Mouse (Mus musculus): Measurements from ENCODE around the gene Rufy1. TPM values are rescaled to one million over a fixed set of nuclear protein-coding genes. Genes with fewer than 3 reads are reported as not detected.

Gene Rufy1
- total RNA-seq, 2 experiments from 2014 or later = 24.3 to 27.0 TPM

GRCm38 (mm10) chr11:50354162-50354561 lies 76.8 kb downstream of the Rufy1 start, which contains the start of gene Cby3:
Gene Cby3 (plus strand): TSS chr11:50354462.
- H3K4me3 ChIP-seq = no peak within 1 kb of the TSS
- no peak for DNase-seq
- intact Hi-C loops (cut with DNase I) = no loop called here
- no peak within 1 kb of the TSS for H3K27ac ChIP-seq
- no peak; the same call in 1 of the 2 replicates for TF ChIP-seq CTCF (IDR thresholded peaks at IDR 0.05)

GRCm38 (mm10) chr11:50352177-50352576 lies 78.7 kb downstream of the Rufy1 start:
- no peak overlapping the region for H3K27ac ChIP-seq
- no peak for TF ChIP-seq CTCF (IDR thresholded peaks at IDR 0.05)
- no peak for DNase-seq
- H3K4me3 ChIP-seq = no peak overlapping the region
- intact Hi-C loops (cut with DNase I) = no loop called here

GRCm38 (mm10) chr11:50346256-50347032 lies 84.5 kb downstream of the Rufy1 start:
- DNase-seq = no peak
- Histone ChIP-seq H3K4me3 (no peak overlapping the region), H3K27ac (no peak overlapping the region)
- no peak for TF ChIP-seq CTCF (IDR thresholded peaks at IDR 0.05)
- intact Hi-C loops (cut with DNase I) = no loop called here

- no peak overlapping the region for H3K4me3 ChIP-seq
- DNase-seq = no peak
- intact Hi-C loops (cut with DNase I) = no loop called here
- no peak overlapping the region for H3K27ac ChIP-seq
- TF ChIP-seq CTCF (IDR thresholded peaks at IDR 0.05) = no peak
Observed at GRCm38 (mm10) chr11:50345486-50345885, 85.4 kb downstream of the Rufy1 start.

Small RNA genes within 50 kb of the gene (microRNA-seq; reads per million reads assigned to microRNA genes)
- not detected for gene Mir804

Other genes with a start within 250 kb of the Rufy1 start
- gene Sqstm1, start 220.3 kb downstream of the Rufy1 start, total RNA-seq (2021) = 100 to 1,000 TPM; 376 to 655 TPM
- 10 to 100 TPM; 33.9 to 40.7 TPM for gene Mgat4b, start 220.2 kb downstream of the Rufy1 start, total RNA-seq (2021)
- gene Ltc4s, start 192.5 kb downstream of the Rufy1 start, total RNA-seq (2021) = 1 to 10 TPM; 2.1 to 3.2 TPM
- 1 to 10 TPM; 6.6 to 7.1 TPM for gene Maml1, start 138.8 kb downstream of the Rufy1 start, total RNA-seq (2021)
- gene Canx, start 105.5 kb downstream of the Rufy1 start, total RNA-seq (2021) = 100 to 1,000 TPM in 1 of 2 experiments, 10 to 100 TPM in 1; 94.2 to 123 TPM
- gene Cby3, start 76.7 kb downstream of the Rufy1 start, total RNA-seq (2021) = not detected
- gene Hnrnph1, start 54.1 kb downstream of the Rufy1 start, total RNA-seq (2021) = 100 to 1,000 TPM; 109 to 114 TPM
- gene Adamts2, start 171.0 kb upstream of the Rufy1 start, total RNA-seq (2021) = 1 to 10 TPM; 6.1 to 9.8 TPM

Data from gastrocnemius, adult 2 months (tissue).